Mouse (Mus musculus) gastrocnemius, postnatal 4 days (tissue): ENCODE data around the gene Tcf25. TPM values are rescaled to one million over a fixed set of nuclear protein-coding genes. Genes with fewer than 3 reads are reported as not detected.

Experiments used
- total RNA-seq, 2 experiments: library from RNA; stranded (reverse); gene quantifications; 2 replicates each; pipeline ENCODE4 v1.2.3; 2021

The Tcf25 gene
- total RNA-seq, 2 experiments from 2014 or later, result 174 to 177 TPM

Other genes starting within 250 kb of the Tcf25 start
- 10 to 100 TPM; 10.2 to 10.8 TPM for gene Sult5a1, start 215.4 kb upstream of the Tcf25 start, total RNA-seq
- 1 to 10 TPM; 4.7 to 9.6 TPM for gene Dpep1, start 187.5 kb upstream of the Tcf25 start, total RNA-seq
- 10 to 100 TPM; 48.1 to 68.1 TPM for gene Chmp1a, start 161.0 kb upstream of the Tcf25 start, total RNA-seq
- gene Spata33, start 160.9 kb upstream of the Tcf25 start, total RNA-seq, result 1 to 10 TPM; 1.2 TPM
- 10 to 100 TPM; 26.7 to 27.4 TPM for gene Cdk10, start 148.9 kb upstream of the Tcf25 start, total RNA-seq
- gene Spata2l, start 137.5 kb upstream of the Tcf25 start, total RNA-seq, result 1 to 10 TPM; 2.3 to 2.4 TPM
- 10 to 100 TPM; 14.9 to 17.5 TPM for gene Zfp276, start 119.6 kb upstream of the Tcf25 start, total RNA-seq
- 10 to 100 TPM; 18.6 to 19.6 TPM for gene Vps9d1, start 119.4 kb upstream of the Tcf25 start, total RNA-seq
- 10 to 100 TPM in 1 of 2 experiments, 1 to 10 TPM in 1; 9.5 to 12.1 TPM for gene Fanca, start 55.2 kb upstream of the Tcf25 start, total RNA-seq
- gene Spire2, start 41.0 kb upstream of the Tcf25 start, total RNA-seq, result 1 to 10 TPM in 1 of 2 experiments, under 1 TPM in 1; 0.70 to 1.3 TPM
- gene Mc1r, start 33.4 kb downstream of the Tcf25 start, total RNA-seq, result not detected
- under 1 TPM; 0.61 to 0.96 TPM for gene Tubb3, start 37.7 kb downstream of the Tcf25 start, total RNA-seq
- 10 to 100 TPM; 32.2 to 37.3 TPM for gene Def8, start 49.8 kb downstream of the Tcf25 start, total RNA-seq
- gene Afg3l1, start 104.2 kb downstream of the Tcf25 start, total RNA-seq, result 10 to 100 TPM; 39.4 to 48.5 TPM
- gene Dbndd1, start 141.7 kb downstream of the Tcf25 start, total RNA-seq, result under 1 TPM; 0.44 to 0.57 TPM
- gene Gas8, start 145.1 kb downstream of the Tcf25 start, total RNA-seq, result 10 to 100 TPM; 10.7 to 13.0 TPM